Mouse (Mus musculus) embryonic facial prominence, embryonic 11.5 days (tissue): ENCODE data around the gene Tmem38a. TPM values are rescaled to one million over a fixed set of nuclear protein-coding genes. Genes with fewer than 3 reads are reported as not detected.

Experiments used
- ATAC-seq: fragments of 200-750 bp; cut with Nextera tagmentation; replicated peaks from 2 replicates; pipeline ENCODE4 v1.8.0; 2017; ENCODE audit warnings: low read depth; ENCODE audit not compliant: insufficient number of reproducible peaks, low FRiP score, low TSS enrichment
- DNase-seq: peaks from one replicate; pipeline ENCODE4 v3.0.0-alpha.2; 2015; ENCODE audit warnings: low spot score
- H3K27ac ChIP-seq: fragments of 300-500 bp; sonication (generic); replicated peaks from 2 replicates; pipeline ENCODE4 v1.5.1; 2014; ENCODE audit warnings: mild to moderate bottlenecking, low read depth, low read length, control low read depth
- H3K27me3 ChIP-seq: fragments of 300-500 bp; sonication (generic); 2 replicates; pipeline ENCODE4 v1.6.1; 2014; ENCODE audit warnings: mild to moderate bottlenecking, low read length, moderate library complexity, mixed read lengths; ENCODE audit not compliant: control insufficient read depth, insufficient read depth
- H3K36me3 ChIP-seq: fragments of 300-500 bp; sonication (generic); replicated peaks from 2 replicates; pipeline ENCODE4 v1.6.1; 2014; ENCODE audit warnings: low read depth, mild to moderate bottlenecking, low read length, moderate library complexity, mixed read lengths; ENCODE audit not compliant: control insufficient read depth, insufficient read depth
- H3K4me1 ChIP-seq: fragments of 300-500 bp; sonication (generic); 2 replicates; pipeline ENCODE4 v1.6.1; 2014; ENCODE audit warnings: low read length, mixed read lengths; ENCODE audit not compliant: control insufficient read depth, insufficient read depth
- H3K4me2 ChIP-seq: fragments of 300-500 bp; sonication (generic); 2 replicates; pipeline ENCODE4 v1.6.1; 2014; ENCODE audit warnings: low read depth, mild to moderate bottlenecking, control low read depth, low read length, moderate library complexity
- H3K4me3 ChIP-seq: fragments of 300-500 bp; sonication (generic); 2 replicates; pipeline ENCODE4 v1.5.1; 2014; ENCODE audit warnings: low read depth, low read length, control low read depth
- H3K9ac ChIP-seq: fragments of 300-500 bp; sonication (generic); replicated peaks from 2 replicates; pipeline ENCODE4 v1.6.1; 2014; ENCODE audit warnings: mild to moderate bottlenecking, control low read depth, low read length
- H3K9me3 ChIP-seq: fragments of 300-500 bp; sonication (generic); replicated peaks from 2 replicates; pipeline ENCODE4 v1.6.1; 2016; ENCODE audit warnings: mild to moderate bottlenecking, low read length, inconsistent platforms, mixed read lengths; ENCODE audit not compliant: control insufficient read depth
- WGBS: fragments of 180-500 bp; shearing (Covaris S2); extraction: QIAGEN DNeasy Blood & Tissue Kit; methylation state at CpG from one replicate; pipeline ENCODE4 v1.1.7; 2014; 5-methylcytosine and 5-hydroxymethylcytosine counted together
- polyA plus RNA-seq: library from polyadenylated mRNA; unstranded; fragments of >200 nt; fragmentation: Nextera tagmentation; extraction: Ambion mirVana; gene quantifications from 2 replicates; pipeline ENCODE4 v1.2.1, GENCODE M21; 2014

Gene Tmem38a
- polyA plus RNA-seq: 10.9 and 11.3 TPM in 2 replicates

DNA sequence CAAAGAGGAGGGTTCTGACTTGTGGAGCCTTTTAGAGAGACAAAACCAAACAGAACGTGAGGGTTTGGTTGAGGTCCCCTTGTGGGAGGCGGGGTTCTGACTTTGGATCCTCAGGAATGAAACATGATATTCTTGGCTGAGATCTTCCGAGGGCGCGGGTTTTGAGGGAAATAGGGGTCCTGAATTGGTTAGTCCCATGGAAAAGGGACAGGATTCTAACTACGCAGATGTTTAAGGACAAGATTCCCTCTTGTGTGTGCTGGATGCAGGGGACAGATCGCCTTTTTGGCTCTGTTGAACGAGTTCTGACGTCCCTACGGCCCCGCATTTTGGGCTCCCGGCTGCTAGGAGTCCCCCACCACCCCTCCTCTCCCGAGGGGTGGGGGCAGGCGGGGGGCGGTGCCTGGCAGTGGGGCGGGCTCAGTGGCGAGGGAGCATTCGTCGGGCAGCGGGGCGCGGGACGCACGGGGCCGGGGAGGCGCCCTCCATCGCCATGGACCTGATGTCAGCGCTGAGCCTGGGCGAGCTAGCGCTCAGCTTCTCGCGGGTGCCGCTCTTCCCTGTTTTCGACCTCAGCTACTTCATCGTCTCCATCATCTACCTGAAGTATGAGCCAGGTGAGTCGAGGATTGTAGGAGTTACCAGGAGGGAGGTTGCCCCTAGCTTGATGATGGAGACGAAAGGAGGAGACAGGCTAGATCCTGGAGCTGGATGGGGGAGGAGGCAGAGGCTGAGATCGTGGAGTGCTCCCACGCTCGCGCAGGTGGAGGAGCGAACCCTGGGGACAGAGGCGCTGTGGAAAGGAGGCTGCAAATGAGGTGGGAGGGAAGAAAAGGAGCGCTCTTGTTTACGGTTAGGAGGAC is at the start of gene Tmem38a:
TSS of gene Tmem38a (plus strand) at position 445 of the 863 bp plus-strand sequence.
- Histone ChIP-seq H3K27ac (peak within 1 kb of the TSS; percentile 54; the same call in 1 of the 2 replicates), H3K4me1 (peaks cover 3% of the 10 kb centered on the region; the same call in 1 of the 2 replicates), H3K4me2 (peak within 1 kb of the TSS; percentile 89), H3K4me3 (peak within 1 kb of the TSS; percentile 64), H3K9ac (peak within 1 kb of the TSS; percentile 57), H3K9me3 (no peaks in the 10 kb centered on the region), H3K36me3 (no peaks in the 10 kb centered on the region; the same call in 1 of the 2 replicates), H3K27me3 (no peaks in the 10 kb centered on the region)
- under 1% methylated on average over 45 of the region's 45 CpGs for WGBS
- ATAC-seq: peak; percentile 21; the same call in 1 of the 2 replicates
- DNase-seq: peak; percentile 77

DNA sequence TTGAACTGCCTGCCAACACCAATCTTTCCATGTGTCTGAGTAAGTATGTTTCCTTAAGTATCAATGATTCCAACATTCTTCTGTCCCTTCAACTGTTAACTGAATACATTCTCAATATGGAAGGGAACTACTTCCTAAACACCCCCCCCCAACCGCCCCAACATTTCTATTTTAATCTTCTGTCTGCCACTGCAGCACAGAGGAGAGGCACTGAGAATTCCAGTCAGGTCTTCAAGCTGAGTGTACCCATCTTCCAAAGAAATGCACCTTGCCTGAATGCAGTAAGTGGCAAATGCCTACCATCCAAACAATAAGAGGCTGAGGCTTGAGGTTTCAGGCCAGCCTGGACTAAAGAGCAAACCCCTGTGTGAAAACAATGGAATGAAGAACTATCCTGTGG is 39.8 kb upstream of the Tmem38a start:
- no peak overlapping the region for H3K27ac ChIP-seq
- no peaks in the 10 kb centered on the region for H3K4me1 ChIP-seq
- H3K4me2 ChIP-seq: no peak overlapping the region
- 86% methylated on average over 1 of the region's 1 CpGs for WGBS
- no peak for ATAC-seq
- no peaks in the 10 kb centered on the region for H3K27me3 ChIP-seq
- H3K4me3 ChIP-seq: no peak overlapping the region
- H3K9me3 ChIP-seq: no peaks in the 10 kb centered on the region
- no peak overlapping the region for H3K9ac ChIP-seq
- H3K36me3 ChIP-seq: no peaks in the 10 kb centered on the region
- no peak for DNase-seq

DNA sequence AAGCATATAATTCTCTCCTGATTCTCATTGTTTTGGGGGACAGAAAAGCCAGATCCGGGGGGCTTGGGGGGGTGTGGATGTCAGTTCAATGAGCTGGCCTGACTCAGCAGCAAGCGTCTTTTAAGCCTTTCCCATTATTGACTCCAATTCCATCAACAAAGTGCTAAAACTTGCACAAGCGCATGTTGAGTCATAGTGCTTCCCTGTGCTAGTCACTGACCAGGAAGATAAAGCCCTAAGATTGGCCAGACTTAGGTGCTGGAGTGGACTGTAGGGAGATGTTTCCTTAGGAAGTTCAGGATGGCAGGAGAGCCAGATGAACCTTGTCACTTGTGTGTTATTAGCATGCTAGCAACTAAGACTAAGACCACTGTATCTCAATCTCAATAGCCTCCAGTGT is 37.0 kb upstream of the Tmem38a start:
- Histone ChIP-seq H3K4me2 (no peak overlapping the region), H3K9ac (no peak overlapping the region), H3K9me3 (no peaks in the 10 kb centered on the region), H3K27me3 (no peaks in the 10 kb centered on the region), H3K4me3 (no peak overlapping the region), H3K36me3 (no peaks in the 10 kb centered on the region), H3K4me1 (no peaks in the 10 kb centered on the region), H3K27ac (no peak overlapping the region)
- 91% methylated on average over 3 of the region's 3 CpGs for WGBS
- ATAC-seq: no peak
- no peak for DNase-seq

DNA sequence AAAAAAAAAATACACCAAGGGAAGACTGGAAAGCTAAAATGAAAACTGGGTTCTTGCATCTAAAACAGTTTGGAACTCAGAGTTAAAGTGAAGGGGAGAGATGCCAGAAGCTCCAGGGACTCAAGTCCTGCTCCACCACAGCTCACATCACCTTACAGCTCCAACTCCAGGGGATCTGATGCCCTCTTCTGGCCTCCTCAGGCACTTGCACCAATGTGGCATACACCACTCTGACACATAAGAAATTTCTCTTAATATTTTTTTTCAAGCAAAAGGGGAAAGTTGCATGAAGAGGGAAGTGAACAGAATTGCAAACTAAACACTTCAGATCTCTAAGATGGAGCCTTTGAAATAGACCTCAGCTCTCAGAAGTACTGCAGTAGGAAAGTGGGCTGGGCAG is 32.6 kb upstream of the Tmem38a start:
- no peaks in the 10 kb centered on the region for H3K9me3 ChIP-seq
- DNase-seq (no peak), ATAC-seq (no peak)
- H3K27ac ChIP-seq: no peak overlapping the region
- H3K4me2 ChIP-seq: no peak overlapping the region
- no peaks in the 10 kb centered on the region for H3K4me1 ChIP-seq
- H3K9ac ChIP-seq: no peak overlapping the region
- no peak overlapping the region for H3K4me3 ChIP-seq
- no peaks in the 10 kb centered on the region; the same call in 1 of the 2 replicates for H3K36me3 ChIP-seq
- H3K27me3 ChIP-seq: no peaks in the 10 kb centered on the region

DNA sequence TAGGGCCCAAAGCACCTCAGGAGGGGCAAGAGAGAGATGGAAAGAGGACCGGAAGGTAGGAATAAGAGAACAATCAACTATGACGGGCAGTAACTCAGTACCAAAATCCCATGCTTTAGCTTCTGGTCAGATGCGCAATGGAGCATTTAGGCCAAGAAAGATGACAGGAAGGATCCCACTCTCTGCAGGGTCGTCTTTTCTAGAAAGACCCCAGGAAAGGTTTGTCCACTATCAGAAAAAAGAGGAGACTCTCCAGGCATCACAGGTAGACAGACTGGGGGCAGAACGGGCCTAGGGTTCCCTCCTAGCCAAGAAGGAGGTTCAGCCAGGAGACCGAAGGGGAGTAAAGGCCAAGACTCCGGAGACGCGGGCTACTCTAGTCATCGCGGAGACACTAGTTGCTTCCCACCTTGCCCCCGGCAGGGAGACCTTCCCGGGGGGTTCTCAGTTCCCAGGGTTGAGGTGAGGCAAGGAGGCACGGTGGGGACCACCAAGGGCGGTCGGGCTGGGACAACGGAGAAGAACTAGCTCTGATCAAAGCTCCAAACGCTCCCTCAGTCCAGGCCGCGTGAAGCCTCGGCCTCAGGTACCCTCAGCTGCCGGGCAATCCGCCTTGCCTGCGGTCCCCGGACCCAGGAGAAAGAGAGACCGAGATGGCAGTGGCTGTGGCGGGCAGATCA is 24.6 kb upstream of the Tmem38a start:
- Histone ChIP-seq H3K36me3 (no peaks in the 10 kb centered on the region; the same call in 1 of the 2 replicates), H3K4me3 (peak overlapping the region; percentile 92), H3K4me1 (no peaks in the 10 kb centered on the region; the same call in 1 of the 2 replicates), H3K9ac (peak overlapping the region; percentile 88), H3K27me3 (no peaks in the 10 kb centered on the region), H3K27ac (peak overlapping the region; percentile 31; the same call in 1 of the 2 replicates), H3K9me3 (no peaks in the 10 kb centered on the region), H3K4me2 (peak overlapping the region; percentile 77)
- ATAC-seq (no peak), DNase-seq (peak; percentile 30)
- WGBS: 1% methylated on average over 27 of the region's 27 CpGs

DNA sequence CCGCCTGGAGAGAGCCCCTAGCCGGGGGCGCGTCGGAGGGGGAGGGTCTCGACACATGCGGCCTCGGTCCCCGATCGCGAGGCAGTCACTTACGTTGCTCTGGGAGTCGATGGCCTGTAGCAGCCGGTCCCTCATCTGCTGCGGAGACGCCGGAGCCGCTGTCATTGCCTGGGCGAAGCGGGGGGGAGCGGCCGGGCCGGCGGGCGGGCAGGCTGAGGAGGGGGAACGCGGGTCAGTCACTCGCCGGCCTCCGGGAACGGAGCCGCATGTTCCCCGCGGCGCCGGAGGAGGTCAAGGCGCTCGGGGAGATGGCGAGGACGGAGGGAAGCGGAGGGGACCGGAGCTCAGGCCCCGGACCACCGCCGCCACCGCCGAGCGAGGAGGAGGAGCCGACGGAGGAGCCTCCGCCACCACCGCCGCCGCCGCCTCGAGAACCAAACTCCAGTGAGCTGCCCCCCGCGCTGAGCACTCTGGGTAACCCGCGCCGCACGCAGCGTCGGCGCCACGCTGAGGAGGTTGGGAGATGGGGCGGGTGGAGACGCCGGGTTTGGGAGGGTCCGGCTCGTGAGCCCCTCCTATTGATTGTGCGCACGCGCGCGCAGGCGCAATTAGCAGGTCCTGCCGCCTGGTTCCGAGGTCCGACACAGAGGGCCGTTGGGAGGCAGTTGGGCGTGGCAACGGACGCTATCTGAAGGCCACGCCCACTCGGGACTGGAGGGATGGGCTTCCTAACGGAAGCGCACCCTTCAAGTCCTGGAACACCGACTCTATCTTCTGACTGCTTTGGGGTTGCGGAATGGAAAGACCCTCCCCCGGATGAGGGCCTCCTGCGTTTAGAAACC is 23.8 kb upstream of the Tmem38a start, which contains the start of gene Med26:
TSS of gene Med26 (minus strand) at position 469 of the 842 bp plus-strand sequence.
- Histone ChIP-seq H3K4me3 (peak within 1 kb of the TSS; percentile 92), H3K9me3 (no peaks in the 10 kb centered on the region), H3K27ac (peak within 1 kb of the TSS; percentile 93), H3K4me2 (peak within 1 kb of the TSS; percentile 77), H3K27me3 (no peaks in the 10 kb centered on the region), H3K4me1 (no peaks in the 10 kb centered on the region; the same call in 1 of the 2 replicates), H3K9ac (peak within 1 kb of the TSS; percentile 88), H3K36me3 (no peaks in the 10 kb centered on the region; the same call in 1 of the 2 replicates)
- WGBS: under 1% methylated on average over 72 of the region's 92 CpGs
- DNase-seq (peak; percentile 100), ATAC-seq (peak; percentile 96)

DNA sequence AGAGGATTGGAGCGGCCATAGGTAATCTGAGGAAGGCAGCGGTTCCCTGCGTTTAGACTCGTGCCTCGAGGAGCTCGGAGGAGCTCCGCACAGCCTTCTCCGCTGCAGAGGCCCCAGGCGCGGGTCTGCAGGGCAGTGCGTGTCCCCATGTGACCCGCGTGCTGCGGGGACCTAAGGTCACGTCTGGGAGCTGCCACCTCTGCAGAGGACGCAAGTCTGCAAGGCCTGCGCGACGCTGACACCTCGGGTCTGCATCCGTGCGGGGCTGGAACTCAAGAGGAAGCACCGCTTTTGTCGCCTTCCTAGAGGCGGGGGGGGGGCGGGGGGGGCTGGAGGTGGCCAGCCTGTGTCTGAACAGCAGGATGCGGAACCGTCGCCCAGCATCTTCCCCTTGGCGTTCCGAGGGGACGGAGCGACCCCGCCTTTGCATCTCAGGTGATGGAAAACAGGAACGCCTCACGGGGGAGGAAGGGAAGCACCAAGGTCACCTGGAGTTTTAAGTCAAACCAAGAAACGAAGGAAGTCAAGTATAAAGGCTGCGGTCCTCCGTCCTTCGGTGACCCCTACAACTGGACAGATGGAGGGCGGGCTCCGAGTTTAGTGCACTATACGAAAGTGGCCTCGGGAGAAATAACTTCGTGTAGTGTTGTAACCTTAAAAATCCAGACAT is 23.1 kb upstream of the Tmem38a start:
- Histone ChIP-seq H3K27me3 (no peaks in the 10 kb centered on the region), H3K4me3 (peak overlapping the region; percentile 92), H3K27ac (peak overlapping the region; percentile 93), H3K4me1 (no peaks in the 10 kb centered on the region; the same call in 1 of the 2 replicates), H3K9me3 (no peaks in the 10 kb centered on the region), H3K36me3 (no peaks in the 10 kb centered on the region; the same call in 1 of the 2 replicates), H3K9ac (peak overlapping the region; percentile 73), H3K4me2 (peak overlapping the region; percentile 69)
- ATAC-seq (peak; percentile 0; the same call in 1 of the 2 replicates), DNase-seq (peak; percentile 33)
- WGBS: 0% methylated on average over 44 of the region's 45 CpGs
